Mouse (Mus musculus): ENCODE results near the gene Fam214a. TPM values are rescaled to one million over a fixed set of nuclear protein-coding genes. Genes with fewer than 3 reads are reported as not detected.

The Fam214a gene
- total and polyA plus RNA-seq, 2 experiments = 14.5 to 116 TPM

GRCm38 (mm10) chr9:75037451-75038356, 85.0 kb downstream of the Fam214a start, which contains the start of gene Arpp19:
TSS of gene Arpp19 (plus strand) at chr9:75037614.
- H3K4me3 ChIP-seq (ENCODE audit: insufficient read depth, low read depth, low read length) = peak within 1 kb of the TSS; percentile 95
- peak; percentile 88 for DNase-seq (ENCODE audit: extremely low read depth, low read depth, low spot score)
- H3K4me1 ChIP-seq (ENCODE audit: control insufficient read depth, insufficient read depth, low read length) = peaks cover 26% of the 10 kb centered on the region
- peaks cover 8% of the 10 kb centered on the region; the same call in 1 of the 2 replicates for H3K79me2 ChIP-seq (ENCODE audit: control insufficient read depth, insufficient read depth, low read length)
- TF ChIP-seq CTCF (IDR thresholded peaks at IDR 0.05; ENCODE audit: low read depth, low read length) = no peak
- TF ChIP-seq POLR2A (IDR thresholded peaks at IDR 0.05; ENCODE audit: extremely low read depth, insufficient read depth, low read length) = peak; percentile 85
- H3K36me3 ChIP-seq (ENCODE audit: control insufficient read depth, insufficient read depth, low read length) = no peaks in the 10 kb centered on the region
- peak within 1 kb of the TSS; percentile 74 for H3K27ac ChIP-seq (replicated peaks; ENCODE audit: insufficient read depth, low read depth, low read length)
- H3K27me3 ChIP-seq (ENCODE audit: control insufficient read depth, insufficient read depth, low read length) = no peaks in the 10 kb centered on the region
- WGBS = under 1% methylated on average over 70 of the region's 73 CpGs
- H3K9ac ChIP-seq (ENCODE audit: low read depth, low read length) = peak within 1 kb of the TSS; percentile 94

GRCm38 (mm10) chr9:75038357-75038688, 85.6 kb downstream of the Fam214a start:
- Histone ChIP-seq H3K4me1 (ENCODE audit: control insufficient read depth, insufficient read depth, low read length) (peaks cover 30% of the 10 kb centered on the region), H3K9ac (ENCODE audit: low read depth, low read length) (peak overlapping the region; percentile 94), H3K79me2 (ENCODE audit: control insufficient read depth, insufficient read depth, low read length) (peaks cover 8% of the 10 kb centered on the region; the same call in 1 of the 2 replicates), H3K27me3 (ENCODE audit: control insufficient read depth, insufficient read depth, low read length) (no peaks in the 10 kb centered on the region), H3K4me3 (ENCODE audit: insufficient read depth, low read depth, low read length) (peak overlapping the region; percentile 95), H3K27ac (replicated peaks; ENCODE audit: insufficient read depth, low read depth, low read length) (peak overlapping the region; percentile 74), H3K36me3 (ENCODE audit: control insufficient read depth, insufficient read depth, low read length) (peaks cover 3% of the 10 kb centered on the region)
- under 1% methylated on average over 10 of the region's 10 CpGs for WGBS
- peak; percentile 44 for DNase-seq (ENCODE audit: extremely low read depth, low read depth, low spot score)
- TF ChIP-seq CTCF (IDR thresholded peaks at IDR 0.05; ENCODE audit: low read depth, low read length) (no peak), POLR2A (IDR thresholded peaks at IDR 0.05; ENCODE audit: extremely low read depth, insufficient read depth, low read length) (no peak)

GRCm38 (mm10) chr9:75040566-75040965, 87.9 kb downstream of the Fam214a start:
- H3K79me2 ChIP-seq (ENCODE audit: control insufficient read depth, insufficient read depth, low read length) = peaks cover 13% of the 10 kb centered on the region
- H3K27me3 ChIP-seq (ENCODE audit: control insufficient read depth, insufficient read depth, low read length) = no peaks in the 10 kb centered on the region
- WGBS = 24% methylated on average over 2 of the region's 2 CpGs
- no peak for TF ChIP-seq CTCF (IDR thresholded peaks at IDR 0.05; ENCODE audit: low read depth, low read length)
- no peak for TF ChIP-seq POLR2A (IDR thresholded peaks at IDR 0.05; ENCODE audit: extremely low read depth, insufficient read depth, low read length)
- peak overlapping the region; percentile 68; the same call in 1 of the 2 replicates for H3K27ac ChIP-seq (replicated peaks; ENCODE audit: insufficient read depth, low read depth, low read length)
- peaks cover 3% of the 10 kb centered on the region for H3K36me3 ChIP-seq (ENCODE audit: control insufficient read depth, insufficient read depth, low read length)
- H3K4me1 ChIP-seq (ENCODE audit: control insufficient read depth, insufficient read depth, low read length) = peaks cover 23% of the 10 kb centered on the region
- peak; percentile 86 for DNase-seq (ENCODE audit: extremely low read depth, low read depth, low spot score)
- H3K4me3 ChIP-seq (ENCODE audit: insufficient read depth, low read depth, low read length) = no peak overlapping the region
- H3K9ac ChIP-seq (ENCODE audit: low read depth, low read length) = no peak overlapping the region

- no peak for TF ChIP-seq CTCF (IDR thresholded peaks at IDR 0.05; ENCODE audit: low read depth, low read length)
- TF ChIP-seq POLR2A (IDR thresholded peaks at IDR 0.05; ENCODE audit: extremely low read depth, insufficient read depth, low read length) = no peak
- H3K9ac ChIP-seq (ENCODE audit: low read depth, low read length) = no peak overlapping the region
- WGBS = 80% methylated on average over 2 of the region's 2 CpGs
Observed at GRCm38 (mm10) chr9:75041840-75042525, 89.3 kb downstream of the Fam214a start.

GRCm38 (mm10) chr9:75043191-75043590, 90.5 kb downstream of the Fam214a start:
- H3K4me3 ChIP-seq (ENCODE audit: insufficient read depth, low read depth, low read length) = no peak overlapping the region
- no peak overlapping the region for H3K27ac ChIP-seq (replicated peaks; ENCODE audit: insufficient read depth, low read depth, low read length)
- DNase-seq (ENCODE audit: extremely low read depth, low read depth, low spot score) = no peak
- no peaks in the 10 kb centered on the region for H3K27me3 ChIP-seq (ENCODE audit: control insufficient read depth, insufficient read depth, low read length)
- peaks cover 27% of the 10 kb centered on the region for H3K4me1 ChIP-seq (ENCODE audit: control insufficient read depth, insufficient read depth, low read length)
- 55% methylated on average over 2 of the region's 2 CpGs for WGBS
- TF ChIP-seq CTCF (IDR thresholded peaks at IDR 0.05; ENCODE audit: low read depth, low read length) (no peak), POLR2A (IDR thresholded peaks at IDR 0.05; ENCODE audit: extremely low read depth, insufficient read depth, low read length) (no peak)
- H3K9ac ChIP-seq (ENCODE audit: low read depth, low read length) = no peak overlapping the region
- H3K79me2 ChIP-seq (ENCODE audit: control insufficient read depth, insufficient read depth, low read length) = peaks cover 14% of the 10 kb centered on the region
- peaks cover 6% of the 10 kb centered on the region for H3K36me3 ChIP-seq (ENCODE audit: control insufficient read depth, insufficient read depth, low read length)

More at GRCm38 (mm10) chr9:75041840-75042525, 89.3 kb downstream of the Fam214a start:
- H3K27me3 ChIP-seq (ENCODE audit: control insufficient read depth, insufficient read depth, low read length) = no peaks in the 10 kb centered on the region
- no peak overlapping the region; the same call in 1 of the 2 replicates for H3K27ac ChIP-seq (replicated peaks; ENCODE audit: insufficient read depth, low read depth, low read length)
- peaks cover 6% of the 10 kb centered on the region for H3K36me3 ChIP-seq (ENCODE audit: control insufficient read depth, insufficient read depth, low read length)
- peaks cover 13% of the 10 kb centered on the region for H3K79me2 ChIP-seq (ENCODE audit: control insufficient read depth, insufficient read depth, low read length)
- peak; percentile 75 for DNase-seq (ENCODE audit: extremely low read depth, low read depth, low spot score)
- H3K4me3 ChIP-seq (ENCODE audit: insufficient read depth, low read depth, low read length) = no peak overlapping the region
- H3K4me1 ChIP-seq (ENCODE audit: control insufficient read depth, insufficient read depth, low read length) = peaks cover 23% of the 10 kb centered on the region
